8 mouse cellular contexts compared by ENCODE assay signal in the genomic region with DNA sequence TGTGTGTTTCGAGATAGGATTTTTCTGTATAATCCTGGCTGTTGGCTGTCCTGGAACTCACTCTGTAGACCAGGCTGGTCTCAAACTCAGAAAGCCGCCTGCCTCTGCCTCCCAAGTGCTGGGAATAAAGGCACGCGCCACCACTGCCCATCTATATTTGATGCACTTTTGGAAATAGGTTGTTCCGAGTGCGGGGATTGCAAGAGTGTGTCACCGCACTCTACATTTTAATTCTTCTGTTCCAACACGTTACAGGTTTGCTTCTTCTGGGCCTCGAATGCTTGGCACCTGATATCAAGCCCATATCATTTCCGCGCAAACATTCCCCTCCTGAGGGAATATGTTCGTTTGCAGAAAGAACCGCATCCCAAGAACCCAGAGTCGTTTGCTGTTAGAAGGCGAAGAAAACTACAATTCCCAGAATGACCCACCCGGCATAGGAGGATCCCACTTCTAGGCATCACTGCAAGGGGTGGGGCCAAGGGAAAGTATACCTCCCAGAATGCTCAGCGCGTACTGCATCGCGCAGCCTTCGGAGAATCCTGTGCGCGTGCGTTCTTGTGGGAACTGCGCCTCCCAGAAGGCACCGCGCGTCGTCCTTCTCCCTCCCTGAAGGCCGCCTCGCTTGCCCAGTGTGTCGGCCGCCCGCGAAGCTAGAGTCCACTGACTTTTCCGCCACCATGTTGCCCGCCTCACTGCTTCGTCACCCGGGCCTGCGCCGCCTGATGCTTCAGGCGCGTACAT. TPM values are rescaled to one million over a fixed set of nuclear protein-coding genes. Genes with fewer than 3 reads are reported as not detected.
A peak's percentile ranks its signal among the peaks of the same experiment; 100 is the strongest.
DNase-seq lines count a peak whose midpoint lies in the region; ATAC-seq and TF ChIP-seq lines count a peak whose summit lies in the region.

No protein-coding gene starts in this region.

- peak overlapping the region; percentile 99 for H3K4me3 ChIP-seq in embryonic facial prominence, embryonic 10.5 days
- peak overlapping the region; percentile 63 for H3K4me3 ChIP-seq in intestine, postnatal 0 days (ENCODE audit: low read depth, low read length)
- H3K4me3 ChIP-seq in limb, embryonic 10.5 days: peak overlapping the region; percentile 93
- peak overlapping the region; percentile 73 for H3K4me3 ChIP-seq in midbrain, embryonic 12.5 days

- peaks cover 23% of the 10 kb centered on the region for H3K27me3 ChIP-seq in embryonic facial prominence, embryonic 10.5 days (replicated peaks; ENCODE audit: low read depth, poor library complexity, severe bottlenecking)
- peaks cover 17% of the 10 kb centered on the region; the same call in 1 of the 2 replicates for H3K27me3 ChIP-seq in intestine, postnatal 0 days (replicated peaks; ENCODE audit: control insufficient read depth, insufficient read depth, low read length)
- peaks cover 36% of the 10 kb centered on the region for H3K27me3 ChIP-seq in limb, embryonic 10.5 days (ENCODE audit: low read depth, poor library complexity, severe bottlenecking)
- peaks cover 13% of the 10 kb centered on the region for H3K27me3 ChIP-seq in midbrain, embryonic 12.5 days

- WGBS in embryonic facial prominence, embryonic 10.5 days: 1% methylated on average over 43 of the region's 43 CpGs
- under 1% methylated on average over 41 of the region's 43 CpGs for WGBS in intestine, postnatal 0 days
- WGBS in limb, embryonic 10.5 days: 2% methylated on average over 43 of the region's 43 CpGs
- WGBS in midbrain, embryonic 12.5 days: 2% methylated on average over 43 of the region's 43 CpGs

- peak; percentile 72 for ATAC-seq in intestine, postnatal 0 days
- ATAC-seq in midbrain, embryonic 12.5 days (ENCODE audit: low FRiP score, low read depth): peak; percentile 83

- peaks cover 86% of the 10 kb centered on the region for H3K4me1 ChIP-seq in embryonic facial prominence, embryonic 10.5 days
- peaks cover 12% of the 10 kb centered on the region; the same call in 1 of the 2 replicates for H3K4me1 ChIP-seq in intestine, postnatal 0 days (replicated peaks; ENCODE audit: control insufficient read depth, insufficient read depth, low read length)
- H3K4me1 ChIP-seq in limb, embryonic 10.5 days: peaks cover 80% of the 10 kb centered on the region
- H3K4me1 ChIP-seq in midbrain, embryonic 12.5 days: peaks cover 77% of the 10 kb centered on the region

- peak overlapping the region; percentile 83 for H3K4me2 ChIP-seq in intestine, postnatal 0 days (replicated peaks; ENCODE audit: low read depth)
- peak overlapping the region; percentile 81 for H3K4me2 ChIP-seq in midbrain, embryonic 12.5 days (replicated peaks)

- TF ChIP-seq CTCF in intestine, postnatal 0 days (IDR thresholded peaks at IDR 0.05; ENCODE audit: low read depth): 0 out of 2 replicates have a peak, but pooled peaks have one; percentile 8

- peak overlapping the region; percentile 79 for H3K9ac ChIP-seq in intestine, postnatal 0 days (ENCODE audit: low read depth, low read length)
- peak overlapping the region; percentile 91 for H3K9ac ChIP-seq in midbrain, embryonic 12.5 days (replicated peaks)

- H3K36me3 ChIP-seq in embryonic facial prominence, embryonic 10.5 days (replicated peaks): peaks cover 37% of the 10 kb centered on the region
- H3K36me3 ChIP-seq in intestine, postnatal 0 days (ENCODE audit: control insufficient read depth, insufficient read depth): peaks cover 29% of the 10 kb centered on the region
- H3K36me3 ChIP-seq in limb, embryonic 10.5 days: peaks cover 38% of the 10 kb centered on the region
- H3K36me3 ChIP-seq in midbrain, embryonic 12.5 days: peaks cover 29% of the 10 kb centered on the region

- H3K9me3 ChIP-seq in embryonic facial prominence, embryonic 10.5 days: no peaks in the 10 kb centered on the region
- H3K9me3 ChIP-seq in intestine, postnatal 0 days (ENCODE audit: control insufficient read depth): no peaks in the 10 kb centered on the region
- H3K9me3 ChIP-seq in limb, embryonic 10.5 days (replicated peaks): no peaks in the 10 kb centered on the region
- H3K9me3 ChIP-seq in midbrain, embryonic 12.5 days: no peaks in the 10 kb centered on the region

- peak overlapping the region; percentile 91 for H3K27ac ChIP-seq in embryonic facial prominence, embryonic 10.5 days (replicated peaks)
- H3K27ac ChIP-seq in intestine, postnatal 0 days (ENCODE audit: low read depth, low read length): peak overlapping the region; percentile 94
- peak overlapping the region; percentile 88 for H3K27ac ChIP-seq in limb, embryonic 10.5 days
- peak overlapping the region; percentile 84 for H3K27ac ChIP-seq in midbrain, embryonic 12.5 days (replicated peaks)

- DNase-seq in 3134 (ENCODE audit: extremely low read depth, insufficient read length, low spot score): peak; percentile 91
- DNase-seq in adrenal gland, postnatal 14 days: peak; percentile 97
- DNase-seq in embryonic facial prominence, embryonic 10.5 days (ENCODE audit: low spot score): peak; percentile 95
- DNase-seq in gonadal fat pad, adult 2 months (ENCODE audit: low read depth): peak; percentile 88
- peak; percentile 92 for DNase-seq in limb, embryonic 10.5 days (ENCODE audit: low spot score)
- peak; percentile 91 for DNase-seq in spleen, adult 12 weeks (ENCODE audit: low spot score)

RNA-seq across cellular contexts. Expression of gene Cbarp, which starts 1.3 kb away (rescaled TPM):
- 69.9 and 137 TPM in 2 replicates for total RNA-seq in adrenal gland, postnatal 14 days (2021)
- 4.9 and 8.5 TPM in 2 replicates for polyA plus RNA-seq in embryonic facial prominence, embryonic 10.5 days (2016; fragmentation: Nextera tagmentation; extraction: Ambion mirVana)
- polyA plus RNA-seq in gonadal fat pad, adult 2 months (2012; rRNA removed): 32.6 and 47.3 TPM in 2 replicates
- polyA plus RNA-seq in intestine, postnatal 0 days (2015; fragmentation: Nextera tagmentation; extraction: Ambion mirVana): 2.1 and 2.7 TPM in 2 replicates
- polyA plus RNA-seq in limb, embryonic 10.5 days (2016; fragmentation: Nextera tagmentation; extraction: Ambion mirVana): 3.3 and 4.7 TPM in 2 replicates
- polyA plus RNA-seq in midbrain, embryonic 12.5 days (2016; fragmentation: Nextera tagmentation; extraction: Ambion mirVana): 19.3 and 20.0 TPM in 2 replicates

RNA-seq across cellular contexts. Expression of gene Atp5d, which starts 3.5 kb away (rescaled TPM):
- 920 and 980 TPM in 2 replicates for total RNA-seq in adrenal gland, postnatal 14 days (2021)
- polyA plus RNA-seq in embryonic facial prominence, embryonic 10.5 days (2016; fragmentation: Nextera tagmentation; extraction: Ambion mirVana): 491 and 493 TPM in 2 replicates
- polyA plus RNA-seq in gonadal fat pad, adult 2 months (2012; rRNA removed): 561 and 619 TPM in 2 replicates
- 1,009 and 1,013 TPM in 2 replicates for polyA plus RNA-seq in intestine, postnatal 0 days (2015; fragmentation: Nextera tagmentation; extraction: Ambion mirVana)
- polyA plus RNA-seq in limb, embryonic 10.5 days (2016; fragmentation: Nextera tagmentation; extraction: Ambion mirVana): 487 and 503 TPM in 2 replicates
- 379 and 384 TPM in 2 replicates for polyA plus RNA-seq in midbrain, embryonic 12.5 days (2016; fragmentation: Nextera tagmentation; extraction: Ambion mirVana)

RNA-seq across cellular contexts. Expression of gene Midn, which starts 6.1 kb away (rescaled TPM):
- 114 and 140 TPM in 2 replicates for total RNA-seq in adrenal gland, postnatal 14 days (2021)
- 22.2 TPM in 2 replicates for polyA plus RNA-seq in embryonic facial prominence, embryonic 10.5 days (2016; fragmentation: Nextera tagmentation; extraction: Ambion mirVana)
- 35.1 and 46.4 TPM in 2 replicates for polyA plus RNA-seq in gonadal fat pad, adult 2 months (2012; rRNA removed)
- polyA plus RNA-seq in intestine, postnatal 0 days (2015; fragmentation: Nextera tagmentation; extraction: Ambion mirVana): 18.1 and 19.5 TPM in 2 replicates
- 26.2 and 27.1 TPM in 2 replicates for polyA plus RNA-seq in limb, embryonic 10.5 days (2016; fragmentation: Nextera tagmentation; extraction: Ambion mirVana)
- polyA plus RNA-seq in midbrain, embryonic 12.5 days (2016; fragmentation: Nextera tagmentation; extraction: Ambion mirVana): 41.7 and 46.4 TPM in 2 replicates

RNA-seq across cellular contexts. Expression of gene Cirbp, which starts 23.8 kb away (rescaled TPM):
- total RNA-seq in adrenal gland, postnatal 14 days (2021): 67.6 and 106 TPM in 2 replicates
- polyA plus RNA-seq in embryonic facial prominence, embryonic 10.5 days (2016; fragmentation: Nextera tagmentation; extraction: Ambion mirVana): 93.2 and 110 TPM in 2 replicates
- polyA plus RNA-seq in gonadal fat pad, adult 2 months (2012; rRNA removed): 159 and 198 TPM in 2 replicates
- 222 and 228 TPM in 2 replicates for polyA plus RNA-seq in intestine, postnatal 0 days (2015; fragmentation: Nextera tagmentation; extraction: Ambion mirVana)
- 90.7 and 129 TPM in 2 replicates for polyA plus RNA-seq in limb, embryonic 10.5 days (2016; fragmentation: Nextera tagmentation; extraction: Ambion mirVana)
- polyA plus RNA-seq in midbrain, embryonic 12.5 days (2016; fragmentation: Nextera tagmentation; extraction: Ambion mirVana): 227 and 233 TPM in 2 replicates

RNA-seq across cellular contexts. Expression of gene Stk11, which starts 26.4 kb away (rescaled TPM):
- 138 and 147 TPM in 2 replicates for total RNA-seq in adrenal gland, postnatal 14 days (2021)
- polyA plus RNA-seq in embryonic facial prominence, embryonic 10.5 days (2016; fragmentation: Nextera tagmentation; extraction: Ambion mirVana): 16.1 and 17.5 TPM in 2 replicates
- polyA plus RNA-seq in gonadal fat pad, adult 2 months (2012; rRNA removed): 108 TPM in 2 replicates
- polyA plus RNA-seq in intestine, postnatal 0 days (2015; fragmentation: Nextera tagmentation; extraction: Ambion mirVana): 11.7 and 12.4 TPM in 2 replicates
- polyA plus RNA-seq in limb, embryonic 10.5 days (2016; fragmentation: Nextera tagmentation; extraction: Ambion mirVana): 16.1 and 17.0 TPM in 2 replicates
- polyA plus RNA-seq in midbrain, embryonic 12.5 days (2016; fragmentation: Nextera tagmentation; extraction: Ambion mirVana): 16.7 and 20.3 TPM in 2 replicates

Comparison
In these comparisons a context has a peak if more than half of its experiments do, and no peak if none do; other contexts are left out.
1. Peak in every context shown above with its lines: DNase-seq, ATAC-seq, H3K4me3 ChIP-seq and H3K27ac ChIP-seq.